Mouse (Mus musculus) ES-E14 (cell line): ENCODE results near the gene Rpl37a. TPM values are rescaled to one million over a fixed set of nuclear protein-coding genes. Genes with fewer than 3 reads are reported as not detected.

ENCODE experiments used
- DNase-seq: peaks from one replicate; pipeline ENCODE4 v3.0.0-alpha.2; 2013; ENCODE audit warnings: low read depth, low spot score
- H3K27ac ChIP-seq: 2 replicates; pipeline ENCODE4 v1.5.1; 2012; ENCODE audit warnings: low read depth, mild to moderate bottlenecking, low read length, moderate library complexity, mixed read lengths; ENCODE audit not compliant: poor library complexity, insufficient read depth, severe bottlenecking
- H3K36me3 ChIP-seq: 2 replicates; pipeline ENCODE4 v1.6.1; 2012; ENCODE audit warnings: mild to moderate bottlenecking, low read length, moderate library complexity, mixed read lengths; ENCODE audit not compliant: control insufficient read depth, poor library complexity, insufficient read depth, severe bottlenecking
- H3K4me1 ChIP-seq, 2 experiments: fragments of 150-350 bp in 1 of 2; sonication (generic) in 1 of 2; 2 replicates each; pipeline ENCODE4 v1.6.1; 2012; ENCODE audit warnings: low read length in 2 of 2, mild to moderate bottlenecking in 1 of 2, mixed read lengths in 1 of 2; ENCODE audit not compliant: control insufficient read depth in 2 of 2, insufficient read depth in 2 of 2, poor library complexity in 1 of 2
- H3K4me3 ChIP-seq, 2 experiments: fragments of 150-350 bp in 1 of 2; sonication (generic) in 1 of 2; 2 replicates each; pipeline ENCODE4 v1.5.1; 2012; ENCODE audit warnings: low read length in 2 of 2, low read depth in 1 of 2, mild to moderate bottlenecking in 1 of 2, mixed read lengths in 1 of 2; ENCODE audit not compliant: insufficient read depth in 1 of 2, poor library complexity in 1 of 2, severe bottlenecking in 1 of 2
- H3K9ac ChIP-seq: 2 replicates; pipeline ENCODE4 v1.6.1; 2012; ENCODE audit warnings: low read depth, mild to moderate bottlenecking, low read length, mixed read lengths; ENCODE audit not compliant: poor library complexity, insufficient read depth, severe bottlenecking
- H3K9me3 ChIP-seq: fragments of 150-350 bp; sonication (generic); 2 replicates; pipeline ENCODE4 v1.6.1; 2012; ENCODE audit warnings: low read depth, mild to moderate bottlenecking, low read length; ENCODE audit not compliant: control insufficient read depth, insufficient read depth
- CHD2 ChIP-seq: IDR thresholded peaks from 2 replicates; pipeline ENCODE4 v1.6.1; 2014; ENCODE audit warnings: mild to moderate bottlenecking, low read depth, low read length, inconsistent platforms
- HCFC1 ChIP-seq: IDR thresholded peaks from 2 replicates; pipeline ENCODE4 v1.6.1; 2012; ENCODE audit warnings: low read length, inconsistent platforms, borderline replicate concordance; ENCODE audit not compliant: insufficient read depth
- MAFK ChIP-seq: IDR thresholded peaks from 2 replicates; pipeline ENCODE4 v1.6.1; 2014; ENCODE audit warnings: mild to moderate bottlenecking, low read depth, low read length, inconsistent platforms; ENCODE audit not compliant: insufficient read depth
- ZC3H11A ChIP-seq: IDR thresholded peaks from 2 replicates; pipeline ENCODE4 v1.6.1; 2012; ENCODE audit warnings: low read depth, mild to moderate bottlenecking, inconsistent platforms, low read length, borderline replicate concordance
- ZNF384 ChIP-seq: IDR thresholded peaks from 2 replicates; pipeline ENCODE4 v1.6.1; 2012; ENCODE audit warnings: low read depth, low read length, inconsistent platforms
- in situ Hi-C, 2 experiments: fragments of 600-800 bp; cut with MboI; formaldehyde crosslinking; loops; one replicate each; pipeline ENCODE4 v1.15.1; 2025; ENCODE audit warnings: low sequenced_read_pairs in 2 of 2, inconsistent platforms in 1 of 2; ENCODE audit not compliant: unreplicated experiment in 2 of 2
- total RNA-seq: library from RNA; depleted of rRNA; stranded (reverse); fragments of 300-350 nt; gene quantifications from 2 replicates; pipeline ENCODE4 v1.2.3, GENCODE M21; 2012

Rpl37a gene
- total RNA-seq, 1 experiment = 2,366 TPM

- in situ Hi-C loops = loop anchor here (5.0 kb wide), 2 partner anchors 133 to 143 kb away; no protein-coding TSS in a partner anchor
- peak; percentile 81 for DNase-seq
- Histone ChIP-seq H3K27ac (no peak overlapping the region), H3K4me3 (no peak overlapping the region), H3K9ac (peak overlapping the region; percentile 54; the same call in 1 of the 2 replicates), H3K36me3 (peaks cover 14% of the 10 kb centered on the region), H3K9me3 (no peaks in the 10 kb centered on the region), H3K4me1 (peaks cover 0 to 6% of the 10 kb centered on the region in 2 experiments; a peak in 1 of 4 replicates)
- TF ChIP-seq ZNF384 = no peak
- TF ChIP-seq CHD2 = no peak
- TF ChIP-seq MAFK = 0 out of 2 replicates have a peak, but pooled peaks have one; percentile 34
- TF ChIP-seq HCFC1 = no peak
- peak; percentile 95 for TF ChIP-seq ZC3H11A
Measured at GRCm38 (mm10) chr1:72718846-72719245, 7.8 kb downstream of the Rpl37a start.

GRCm38 (mm10) chr1:72720115-72720725 is 9.1 kb downstream of the Rpl37a start:
- Histone ChIP-seq H3K27ac (no peak overlapping the region), H3K4me3 (no peak overlapping the region), H3K9ac (no peak overlapping the region), H3K4me1 (peaks cover 0 to 4% of the 10 kb centered on the region in 2 experiments; a peak in 1 of 4 replicates), H3K36me3 (peaks cover 3% of the 10 kb centered on the region), H3K9me3 (no peaks in the 10 kb centered on the region)
- no peak for DNase-seq
- in situ Hi-C loops = no loop called here
- TF ChIP-seq CHD2 = no peak
- no peak for TF ChIP-seq MAFK
- no peak for TF ChIP-seq HCFC1
- TF ChIP-seq ZC3H11A = no peak
- no peak for TF ChIP-seq ZNF384

- H3K4me1 ChIP-seq = peaks cover 4 to 10% of the 10 kb centered on the region in 2 experiments; a peak in 2 of 4 replicates
- in situ Hi-C loops = no loop called here
- no peaks in the 10 kb centered on the region; the same call in 1 of the 2 replicates for H3K36me3 ChIP-seq
- DNase-seq = no peak
- H3K4me3 ChIP-seq = no peak overlapping the region
- no peaks in the 10 kb centered on the region for H3K9me3 ChIP-seq
- H3K9ac ChIP-seq = no peak overlapping the region
- TF ChIP-seq HCFC1 = no peak
- no peak overlapping the region for H3K27ac ChIP-seq
Measured at GRCm38 (mm10) chr1:72722646-72723045, 11.6 kb downstream of the Rpl37a start.

GRCm38 (mm10) chr1:72724354-72724753 is 13.3 kb downstream of the Rpl37a start:
- Histone ChIP-seq H3K27ac (no peak overlapping the region), H3K4me3 (no peak overlapping the region), H3K9ac (no peak overlapping the region), H3K4me1 (peaks cover 4 to 8% of the 10 kb centered on the region in 2 experiments; a peak in 2 of 4 replicates), H3K9me3 (no peaks in the 10 kb centered on the region), H3K36me3 (no peaks in the 10 kb centered on the region; the same call in 1 of the 2 replicates)
- TF ChIP-seq CHD2 (no peak), ZNF384 (no peak), ZC3H11A (no peak), MAFK (no peak), HCFC1 (no peak)
- in situ Hi-C loops = no loop called here
- no peak for DNase-seq

GRCm38 (mm10) chr1:72725941-72726340 is 14.9 kb downstream of the Rpl37a start:
- Histone ChIP-seq H3K4me3 (no peak overlapping the region), H3K27ac (no peak overlapping the region), H3K9me3 (no peaks in the 10 kb centered on the region), H3K9ac (no peak overlapping the region), H3K4me1 (peaks cover 4 to 8% of the 10 kb centered on the region in 2 experiments; a peak in 2 of 4 replicates), H3K36me3 (no peaks in the 10 kb centered on the region)
- in situ Hi-C loops = no loop called here
- DNase-seq = no peak
- TF ChIP-seq ZNF384 (no peak), HCFC1 (no peak), CHD2 (no peak), MAFK (no peak), ZC3H11A (no peak)
